Mouse (Mus musculus) stomach, postnatal 0 days (tissue): ENCODE results near the gene 2210011C24Rik.

Experiments
- CTCF ChIP-seq: IDR thresholded peaks from 2 replicates; pipeline ENCODE4 v1.5.1; 2016; ENCODE audit warnings: antibody characterized with exemption, low read depth, mild to moderate bottlenecking, moderate library complexity
- EP300 ChIP-seq: optimal IDR thresholded peaks from 2 replicates; pipeline ENCODE3; 2016; ENCODE audit warnings: antibody characterized with exemption

DNA sequence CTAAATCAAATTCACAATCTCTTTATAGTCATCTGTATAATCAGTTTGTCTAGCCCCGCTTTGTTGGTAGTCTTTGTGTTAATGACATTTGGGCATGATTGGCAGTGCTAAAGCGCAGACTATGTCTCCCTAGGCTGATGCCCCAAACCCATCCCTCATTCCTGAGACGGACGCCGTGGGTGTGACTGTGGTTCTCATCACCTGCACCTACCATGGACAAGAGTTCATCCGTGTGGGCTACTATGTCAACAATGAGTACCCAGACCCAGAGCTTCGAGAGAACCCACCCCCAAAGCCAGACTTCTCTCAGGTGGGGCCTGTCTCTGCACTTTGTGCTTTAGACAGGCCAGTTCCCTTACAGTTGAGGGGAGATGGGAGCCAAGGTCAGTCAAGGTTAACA lies 44.3 kb downstream of the 2210011C24Rik start:
- TF ChIP-seq EP300 (no peak), CTCF (no peak)
